Comparison of ENCODE assay signal across 16 mouse cellular contexts in the genomic region with DNA sequence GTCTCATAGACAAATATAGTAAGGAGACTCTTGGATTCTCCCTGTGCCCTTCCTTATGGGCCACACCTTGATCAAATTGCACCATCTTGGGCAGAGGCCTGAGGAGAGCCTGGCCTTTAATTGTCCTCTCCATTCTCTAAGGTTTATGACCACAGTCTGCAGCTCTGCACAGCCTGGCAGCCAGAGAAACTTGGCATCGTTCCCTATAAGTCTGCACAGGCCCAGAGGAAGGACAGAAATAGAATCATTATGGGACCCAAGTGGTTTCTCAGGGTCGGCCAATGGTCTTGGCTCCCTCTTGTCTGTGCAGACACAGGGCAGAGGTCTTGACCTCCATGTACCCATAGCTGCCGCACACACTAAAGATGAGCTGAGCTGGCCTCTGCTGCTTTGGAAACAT. TPM values are rescaled to one million over a fixed set of nuclear protein-coding genes. Genes with fewer than 3 reads are reported as not detected.
DNase-seq lines count a peak whose midpoint lies in the region; ATAC-seq and TF ChIP-seq lines count a peak whose summit lies in the region.
"Not testable (repeated sequence)": the region's sequence is repeated elsewhere in the genome, so short reads cannot be mapped to it uniquely, and the experiment has no call there.
"Had no signal": no experiment of that assay in that cellular context is flagged by ENCODE, and none has a peak within 500 bp of the region (broad histone marks: within the 10 kb centered on the region; RNA-seq: fewer than 3 reads in every experiment).

No protein-coding gene starts in this region.

- ATAC-seq in heart, embryonic 12.5 days (ENCODE audit: insufficient number of reproducible peaks, low FRiP score) = peak; percentile 55
- peak; percentile 83 for ATAC-seq in heart, embryonic 15.5 days (replicated peaks; ENCODE audit: insufficient number of reproducible peaks, insufficient read depth, low FRiP score, low read depth)
- ATAC-seq in intestine, embryonic 16.5 days = peak; percentile 40; the same call in 1 of the 2 replicates
- 0 out of 2 replicates have a peak, but pooled peaks have one; percentile 21 for ATAC-seq in kidney, postnatal 0 days (replicated peaks; ENCODE audit: low FRiP score, low read depth)
- ATAC-seq in lung, embryonic 16.5 days (ENCODE audit: low read depth) = peak; percentile 74

- DNase-seq in kidney, postnatal 0 days (ENCODE audit: low spot score) = not testable (repeated sequence)

- not testable (repeated sequence) for TF ChIP-seq CTCF in kidney, postnatal 0 days (IDR thresholded peaks at IDR 0.05; ENCODE audit: low read depth)

- H3K4me2 ChIP-seq in heart, embryonic 12.5 days; heart, embryonic 15.5 days; intestine, embryonic 16.5 days (ENCODE audit: low read depth, low read length); kidney, postnatal 0 days (ENCODE audit: low read length); lung, embryonic 16.5 days (ENCODE audit: low read depth, low read length): not testable (repeated sequence)

- H3K36me3 ChIP-seq in heart, embryonic 12.5 days; heart, embryonic 15.5 days; intestine, embryonic 16.5 days (ENCODE audit: control insufficient read depth, insufficient read depth, low read length); kidney, postnatal 0 days (ENCODE audit: insufficient read depth, low read length); lung, embryonic 16.5 days (ENCODE audit: control insufficient read depth, insufficient read depth, low read length): not testable (repeated sequence)

- not testable (repeated sequence) for H3K27me3 ChIP-seq in heart, embryonic 12.5 days (replicated peaks); heart, embryonic 15.5 days; intestine, embryonic 16.5 days (replicated peaks; ENCODE audit: control insufficient read depth, insufficient read depth, low read length); kidney, postnatal 0 days (ENCODE audit: insufficient read depth, low read length); lung, embryonic 16.5 days (ENCODE audit: control insufficient read depth, insufficient read depth, low read depth, low read length)

- H3K27ac ChIP-seq in heart, embryonic 12.5 days (ENCODE audit: poor library complexity, severe bottlenecking); intestine, embryonic 16.5 days (ENCODE audit: low read length); kidney, postnatal 0 days; lung, embryonic 16.5 days (ENCODE audit: low read length): not testable (repeated sequence)
- peak overlapping the region; percentile 71 for H3K27ac ChIP-seq in heart, embryonic 15.5 days

- no CpG with 5 or more reads among the region's 3 CpGs for WGBS in heart, embryonic 12.5 days
- WGBS in heart, embryonic 15.5 days = no CpG with 5 or more reads among the region's 3 CpGs
- WGBS in intestine, embryonic 16.5 days = no CpG with 5 or more reads among the region's 3 CpGs
- WGBS in kidney, postnatal 0 days = no CpG with 5 or more reads among the region's 3 CpGs
- WGBS in lung, embryonic 16.5 days = no CpG with 5 or more reads among the region's 3 CpGs

- not testable (repeated sequence) for H3K4me3 ChIP-seq in heart, embryonic 12.5 days; heart, embryonic 15.5 days; intestine, embryonic 16.5 days (ENCODE audit: low read length); kidney, postnatal 0 days (replicated peaks; ENCODE audit: low read depth, low read length); lung, embryonic 16.5 days (ENCODE audit: low read length)

- not testable (repeated sequence) for H3K4me1 ChIP-seq in heart, embryonic 12.5 days (replicated peaks); intestine, embryonic 16.5 days (ENCODE audit: control insufficient read depth, insufficient read depth, low read length); kidney, postnatal 0 days (replicated peaks; ENCODE audit: insufficient read depth, low read length); lung, embryonic 16.5 days (replicated peaks; ENCODE audit: control insufficient read depth, insufficient read depth, low read length)
- peaks cover 15% of the 10 kb centered on the region for H3K4me1 ChIP-seq in heart, embryonic 15.5 days (replicated peaks)

- not testable (repeated sequence) for H3K9me3 ChIP-seq in heart, embryonic 12.5 days (replicated peaks); heart, embryonic 15.5 days (replicated peaks); intestine, embryonic 16.5 days (ENCODE audit: control insufficient read depth, low read length); kidney, postnatal 0 days (replicated peaks; ENCODE audit: low read length); lung, embryonic 16.5 days (ENCODE audit: control insufficient read depth, low read length)

- not testable (repeated sequence) for H3K9ac ChIP-seq in heart, embryonic 12.5 days; heart, embryonic 15.5 days; intestine, embryonic 16.5 days (ENCODE audit: low read depth, low read length); kidney, postnatal 0 days (ENCODE audit: low read depth, low read length); lung, embryonic 16.5 days (ENCODE audit: low read length)

RNA-seq across cellular contexts. Expression of a gene that starts 42.6 kb away (rescaled TPM):
- polyA plus RNA-seq in heart, embryonic 12.5 days (2016; fragmentation: Nextera tagmentation; extraction: Ambion mirVana) = 9.9 and 10.6 TPM in 2 replicates
- 9.6 TPM in 2 replicates for polyA plus RNA-seq in heart, embryonic 15.5 days (2015; fragmentation: Nextera tagmentation; extraction: Ambion mirVana)
- polyA plus RNA-seq in intestine, embryonic 16.5 days (2015; fragmentation: Nextera tagmentation; extraction: Ambion mirVana) = 8.2 TPM in 2 replicates
- polyA plus RNA-seq in kidney, postnatal 0 days (2015; fragmentation: Nextera tagmentation; extraction: Ambion mirVana) = 10.9 and 12.9 TPM in 2 replicates
- 12.4 and 14.4 TPM in 2 replicates for polyA plus RNA-seq in lung, embryonic 16.5 days (2015; fragmentation: Nextera tagmentation; extraction: Ambion mirVana)

RNA-seq across cellular contexts. Expression of a gene that starts 55.1 kb away (rescaled TPM):
- not detected in 2 replicates for polyA plus RNA-seq in heart, embryonic 12.5 days (2016; fragmentation: Nextera tagmentation; extraction: Ambion mirVana)
- not detected in 2 replicates for polyA plus RNA-seq in heart, embryonic 15.5 days (2015; fragmentation: Nextera tagmentation; extraction: Ambion mirVana)
- polyA plus RNA-seq in intestine, embryonic 16.5 days (2015; fragmentation: Nextera tagmentation; extraction: Ambion mirVana) = not detected in 2 replicates
- polyA plus RNA-seq in kidney, postnatal 0 days (2015; fragmentation: Nextera tagmentation; extraction: Ambion mirVana) = not detected in 2 replicates
- not detected in 2 replicates for polyA plus RNA-seq in lung, embryonic 16.5 days (2015; fragmentation: Nextera tagmentation; extraction: Ambion mirVana)
- polyA plus RNA-seq: adrenal gland, adult 2 months; C2C12; cerebellum, adult 2 months; embryonic facial prominence, embryonic 12.5 days; erythroblast, embryonic 14.5 days; forebrain, embryonic 12.5 days; forebrain, embryonic 15.5 days; gonadal fat pad, adult 2 months; hindbrain, embryonic 11.5 days; hindbrain, embryonic 14.5 days; hindbrain, postnatal 0 days had no signal

Comparison
In these comparisons a context has a peak if more than half of its experiments do, and no peak if none do; other contexts are left out.
1. ATAC-seq: peak in every context shown above with its lines; median percentile 83 in heart, embryonic 15.5 days; 74 in lung, embryonic 16.5 days; 55 in heart, embryonic 12.5 days; 40 in intestine, embryonic 16.5 days; 21 in kidney, postnatal 0 days.